Mouse (Mus musculus): ENCODE data around the gene Dip2a. TPM values are rescaled to one million over a fixed set of nuclear protein-coding genes. Genes with fewer than 3 reads are reported as not detected.
A peak's percentile ranks its signal among the peaks of the same experiment; 100 is the strongest.

Dip2a gene
- polyA plus RNA-seq, 1 experiment from 2014 or later, result 7.2 TPM

DNA sequence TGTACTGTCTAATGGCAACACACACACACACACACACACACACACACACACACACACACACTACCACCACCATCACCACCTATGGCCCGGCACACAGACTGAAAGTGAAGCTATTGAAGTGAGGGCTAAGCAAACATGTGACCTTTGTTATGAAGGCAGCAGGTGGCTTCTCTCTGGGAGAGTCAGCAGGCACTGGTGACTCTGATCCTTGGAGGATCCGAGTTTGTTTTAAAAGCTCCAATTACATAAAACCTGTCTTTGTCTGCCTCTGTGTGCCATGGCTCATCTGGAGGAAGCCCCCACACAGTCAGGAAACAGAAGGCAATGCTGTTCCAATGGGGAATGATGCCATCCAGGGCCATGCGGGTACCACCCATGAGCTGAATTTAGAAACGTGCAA is 98.5 kb downstream of the Dip2a start:
- 25% methylated on average over 4 of the region's 4 CpGs for WGBS
- no peak overlapping the region for H3K4me3 ChIP-seq (ENCODE audit: low read depth, low read length)
- TF ChIP-seq EP300 (IDR thresholded peaks at IDR 0.05) (no peak), CTCF (IDR thresholded peaks at IDR 0.05) (no peak)
- H3K9me3 ChIP-seq (ENCODE audit: low read length), result no peaks in the 10 kb centered on the region
- no peak overlapping the region for H3K9ac ChIP-seq (replicated peaks; ENCODE audit: low read depth)
- no peaks in the 10 kb centered on the region for H3K36me3 ChIP-seq (ENCODE audit: insufficient read depth, low read length)
- H3K27me3 ChIP-seq (replicated peaks; ENCODE audit: insufficient read depth, low read length), result no peaks in the 10 kb centered on the region
- ATAC-seq, result no peak
- H3K27ac ChIP-seq (ENCODE audit: low read length), result no peak overlapping the region
- no peak for DNase-seq (ENCODE audit: low spot score)
- no peak overlapping the region for H3K4me2 ChIP-seq (replicated peaks; ENCODE audit: low read depth, low read length)
- no peaks in the 10 kb centered on the region for H3K4me1 ChIP-seq (ENCODE audit: insufficient read depth, low read depth, low read length)

- H3K27me3 ChIP-seq (replicated peaks; ENCODE audit: insufficient read depth, low read length), result no peaks in the 10 kb centered on the region
- no peak for DNase-seq (ENCODE audit: low spot score)
- no peak for TF ChIP-seq EP300 (IDR thresholded peaks at IDR 0.05)
- TF ChIP-seq CTCF (IDR thresholded peaks at IDR 0.05), result no peak
- no peaks in the 10 kb centered on the region for H3K9me3 ChIP-seq (ENCODE audit: low read length)
- no peak overlapping the region for H3K27ac ChIP-seq (ENCODE audit: low read length)
- WGBS, result 93% methylated on average over 2 of the region's 2 CpGs
- no peaks in the 10 kb centered on the region for H3K36me3 ChIP-seq (ENCODE audit: insufficient read depth, low read length)
- H3K9ac ChIP-seq (replicated peaks; ENCODE audit: low read depth), result no peak overlapping the region
- ATAC-seq, result no peak
- H3K4me2 ChIP-seq (replicated peaks; ENCODE audit: low read depth, low read length), result no peak overlapping the region
- H3K4me1 ChIP-seq (ENCODE audit: insufficient read depth, low read depth, low read length), result no peaks in the 10 kb centered on the region
- H3K4me3 ChIP-seq (ENCODE audit: low read depth, low read length), result no peak overlapping the region
These were observed 100.0 kb downstream of the Dip2a start for GRCm38 (mm10) chr10:76245106-76245505.

- ATAC-seq, result no peak; the same call in 1 of the 2 replicates
- Histone ChIP-seq H3K4me1 (ENCODE audit: insufficient read depth, low read depth, low read length) (0 out of 2 replicates have a peak, but pooled peaks cover 2% of the 10 kb centered on the region), H3K9ac (replicated peaks; ENCODE audit: low read depth) (no peak overlapping the region), H3K9me3 (ENCODE audit: low read length) (no peaks in the 10 kb centered on the region), H3K4me3 (ENCODE audit: low read depth, low read length) (no peak overlapping the region), H3K27ac (ENCODE audit: low read length) (no peak overlapping the region), H3K36me3 (ENCODE audit: insufficient read depth, low read length) (no peaks in the 10 kb centered on the region), H3K27me3 (replicated peaks; ENCODE audit: insufficient read depth, low read length) (no peaks in the 10 kb centered on the region), H3K4me2 (replicated peaks; ENCODE audit: low read depth, low read length) (no peak overlapping the region)
- 34% methylated on average over 4 of the region's 4 CpGs for WGBS
- no peak; the same call in 1 of the 2 replicates for TF ChIP-seq EP300 (IDR thresholded peaks at IDR 0.05)
- TF ChIP-seq CTCF (IDR thresholded peaks at IDR 0.05), result peak; percentile 49
- peak; percentile 53 for DNase-seq (ENCODE audit: low spot score)
These were observed 105.7 kb downstream of the Dip2a start for GRCm38 (mm10) chr10:76239401-76239800.

DNA sequence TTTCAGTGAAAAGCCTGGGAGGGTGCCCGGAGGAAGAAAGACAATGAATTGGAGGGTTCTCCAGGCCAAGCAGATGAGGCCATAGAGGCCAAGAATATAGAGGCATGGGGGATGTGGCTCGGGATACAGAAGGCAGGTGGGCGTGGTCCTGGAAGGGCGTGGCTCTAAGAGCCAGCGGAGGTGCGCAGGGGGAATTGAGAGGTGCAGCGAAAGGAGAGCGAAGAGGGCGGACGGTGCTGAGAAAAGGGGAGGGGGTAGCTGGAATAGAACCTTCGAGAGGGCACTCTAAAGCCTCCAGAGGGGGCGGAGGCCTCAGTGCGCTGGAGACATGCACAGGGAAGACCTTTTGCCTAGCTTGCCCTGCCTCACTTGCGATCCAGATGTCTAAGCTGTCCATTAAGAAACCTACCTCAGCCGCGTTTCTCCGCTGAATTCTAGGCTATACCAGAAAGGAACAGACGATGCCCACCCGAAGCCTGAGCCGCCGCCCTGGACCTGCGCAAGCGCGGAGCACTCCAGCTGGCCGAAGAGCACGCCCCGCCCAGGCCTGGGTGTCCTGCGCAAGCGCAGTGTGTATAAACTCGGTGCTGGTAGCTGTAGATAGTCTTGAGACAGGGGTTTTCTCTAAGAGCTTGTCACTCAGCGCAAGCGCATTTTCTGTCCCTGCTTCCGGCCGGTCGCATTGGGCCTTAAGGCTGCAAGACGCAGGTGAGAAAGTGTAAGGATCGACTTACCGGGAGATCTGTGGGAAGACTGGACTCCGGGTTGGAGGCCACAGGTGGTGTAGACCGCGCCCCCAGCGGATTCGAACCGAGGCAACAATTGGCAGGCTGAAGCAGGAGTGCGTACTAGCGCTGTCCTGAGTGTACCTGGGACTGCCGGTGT is 107.5 kb downstream of the Dip2a start, which contains the start of gene Prmt2:
Prmt2 (minus strand) TSS at position 525 of the 885 bp plus-strand sequence.
- WGBS, result under 1% methylated on average over 47 of the region's 47 CpGs
- Histone ChIP-seq H3K9ac (replicated peaks; ENCODE audit: low read depth) (peak within 1 kb of the TSS; percentile 39), H3K4me3 (ENCODE audit: low read depth, low read length) (peak within 1 kb of the TSS; percentile 80), H3K27ac (ENCODE audit: low read length) (peak within 1 kb of the TSS; percentile 86), H3K9me3 (ENCODE audit: low read length) (no peaks in the 10 kb centered on the region), H3K4me1 (ENCODE audit: insufficient read depth, low read depth, low read length) (0 out of 2 replicates have a peak, but pooled peaks cover 2% of the 10 kb centered on the region), H3K27me3 (replicated peaks; ENCODE audit: insufficient read depth, low read length) (no peaks in the 10 kb centered on the region), H3K36me3 (ENCODE audit: insufficient read depth, low read length) (no peaks in the 10 kb centered on the region), H3K4me2 (replicated peaks; ENCODE audit: low read depth, low read length) (peak within 1 kb of the TSS; percentile 84)
- no peak for TF ChIP-seq EP300 (IDR thresholded peaks at IDR 0.05)
- peak; percentile 45 for TF ChIP-seq CTCF (IDR thresholded peaks at IDR 0.05)
- ATAC-seq (peak; percentile 98), DNase-seq (ENCODE audit: low spot score) (peak; percentile 97)

DNA sequence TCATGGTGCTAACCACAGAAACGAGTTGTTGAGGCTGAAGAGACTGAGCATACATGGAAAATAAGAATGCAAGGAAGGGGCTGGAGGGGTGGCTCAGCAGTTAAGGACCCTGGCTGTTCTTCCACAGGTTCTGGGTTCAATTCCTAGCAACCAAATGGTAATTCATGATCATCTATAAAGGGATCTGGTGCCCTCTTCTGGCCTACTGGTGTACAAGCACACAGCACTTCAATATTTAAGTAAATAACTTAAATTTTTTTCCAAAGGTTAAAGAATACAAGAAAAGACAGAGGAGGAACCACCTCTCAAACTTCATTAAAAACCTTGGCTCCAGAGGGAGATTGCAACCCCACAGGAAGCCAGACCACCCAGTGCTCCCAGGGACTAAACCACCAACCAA is 115.5 kb downstream of the Dip2a start:
- Histone ChIP-seq H3K9me3 (ENCODE audit: low read length) (no peaks in the 10 kb centered on the region), H3K27me3 (replicated peaks; ENCODE audit: insufficient read depth, low read length) (no peaks in the 10 kb centered on the region), H3K4me3 (ENCODE audit: low read depth, low read length) (no peak overlapping the region), H3K4me2 (replicated peaks; ENCODE audit: low read depth, low read length) (no peak overlapping the region), H3K36me3 (ENCODE audit: insufficient read depth, low read length) (peaks cover 7% of the 10 kb centered on the region; the same call in 1 of the 2 replicates), H3K9ac (replicated peaks; ENCODE audit: low read depth) (no peak overlapping the region), H3K4me1 (ENCODE audit: insufficient read depth, low read depth, low read length) (no peaks in the 10 kb centered on the region), H3K27ac (ENCODE audit: low read length) (no peak overlapping the region)
- WGBS, result 59% methylated on average over 1 of the region's 1 CpGs
- DNase-seq (ENCODE audit: low spot score) (no peak), ATAC-seq (no peak)
- TF ChIP-seq CTCF (IDR thresholded peaks at IDR 0.05), result peak; percentile 51
- no peak for TF ChIP-seq EP300 (IDR thresholded peaks at IDR 0.05)

- Histone ChIP-seq H3K4me3 (ENCODE audit: low read depth, low read length) (no peak overlapping the region), H3K4me1 (ENCODE audit: insufficient read depth, low read depth, low read length) (no peaks in the 10 kb centered on the region), H3K4me2 (replicated peaks; ENCODE audit: low read depth, low read length) (no peak overlapping the region), H3K9me3 (ENCODE audit: low read length) (no peaks in the 10 kb centered on the region), H3K9ac (replicated peaks; ENCODE audit: low read depth) (no peak overlapping the region), H3K27me3 (replicated peaks; ENCODE audit: insufficient read depth, low read length) (no peaks in the 10 kb centered on the region), H3K36me3 (ENCODE audit: insufficient read depth, low read length) (peaks cover 26% of the 10 kb centered on the region), H3K27ac (ENCODE audit: low read length) (no peak overlapping the region)
- 91% methylated on average over 11 of the region's 11 CpGs for WGBS
- TF ChIP-seq EP300 (IDR thresholded peaks at IDR 0.05), result no peak
- TF ChIP-seq CTCF (IDR thresholded peaks at IDR 0.05), result no peak
- DNase-seq (ENCODE audit: low spot score), result no peak
- ATAC-seq, result no peak
These were observed 119.1 kb downstream of the Dip2a start for GRCm38 (mm10) chr10:76225944-76226343.

All from lung, postnatal 0 days (tissue).